Mouse (Mus musculus) spleen, adult 2 months (tissue): ENCODE data around the gene Il17c.

ENCODE experiments used
- CTCF ChIP-seq: fragments of 200-500 bp; IDR thresholded peaks from 2 replicates; pipeline ENCODE4 v1.5.1; 2011; ENCODE audit warnings: mild to moderate bottlenecking, inconsistent platforms; ENCODE audit not compliant: insufficient read depth, insufficient read length, insufficient replicate concordance; ENCODE audit errors: extremely low read depth
- POLR2A ChIP-seq: fragments of 200-500 bp; IDR thresholded peaks from 2 replicates; pipeline ENCODE4 v1.6.1; 2011; ENCODE audit warnings: low read depth, low read length, inconsistent platforms

DNA sequence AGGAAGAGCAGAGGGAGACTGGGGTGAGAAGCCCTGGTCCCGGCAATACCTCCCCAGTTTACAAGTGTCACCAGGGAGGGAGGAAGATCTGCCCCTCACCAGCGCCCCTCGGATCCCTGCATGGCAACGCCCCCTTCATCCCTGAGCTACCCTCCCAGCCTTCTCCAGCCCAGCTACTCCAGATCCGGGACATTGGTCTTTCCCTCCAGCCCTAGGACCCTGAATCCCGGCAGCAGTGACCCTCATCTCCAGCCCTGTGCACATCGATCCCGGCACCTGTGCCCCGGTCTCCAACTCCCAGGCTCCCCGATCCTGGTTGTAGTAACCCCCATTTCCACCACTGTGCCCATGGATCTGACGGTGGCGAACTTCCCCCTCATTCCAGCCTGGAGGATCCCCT lies 21.0 kb downstream of the Il17c start:
- no peak for TF ChIP-seq POLR2A
- TF ChIP-seq CTCF = no peak
